Mouse (Mus musculus) WW6 (cell line): ENCODE data around the gene Rhebl1.

Source experiments
- DNase-seq: peaks from one replicate; pipeline ENCODE4 v3.0.0-alpha.2; 2013; ENCODE audit warnings: low read depth, low spot score

Gene Rhebl1

DNA sequence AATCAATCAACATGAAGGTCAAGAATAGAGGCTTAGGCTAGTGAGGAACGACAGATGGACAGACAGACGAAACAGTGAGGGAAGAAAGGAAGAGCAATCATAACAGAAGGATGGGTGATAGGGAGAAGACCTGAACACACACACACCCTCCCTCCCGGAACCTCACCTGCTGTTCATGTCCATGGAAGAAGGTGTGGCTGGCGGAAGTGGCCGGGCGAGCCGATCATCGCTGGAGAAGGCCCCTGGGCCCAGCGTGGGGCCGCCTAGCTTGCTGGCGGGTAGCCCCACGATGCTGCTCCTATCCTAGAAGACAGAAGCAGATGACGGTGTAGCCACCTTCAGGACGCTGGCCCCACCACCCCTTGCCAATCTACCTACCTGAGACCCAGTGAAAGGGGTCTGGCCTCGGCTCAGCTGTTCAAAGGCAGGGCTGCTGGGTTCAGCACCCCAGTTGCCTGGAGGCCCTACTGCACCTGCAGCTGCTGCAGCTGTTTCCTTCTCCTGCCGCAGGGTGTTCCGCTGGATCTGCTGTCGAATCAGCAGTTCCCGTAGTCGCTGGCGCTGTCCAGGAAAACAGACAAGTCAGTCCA lies 43.0 kb downstream of the Rhebl1 start:
- no peak for DNase-seq

DNA sequence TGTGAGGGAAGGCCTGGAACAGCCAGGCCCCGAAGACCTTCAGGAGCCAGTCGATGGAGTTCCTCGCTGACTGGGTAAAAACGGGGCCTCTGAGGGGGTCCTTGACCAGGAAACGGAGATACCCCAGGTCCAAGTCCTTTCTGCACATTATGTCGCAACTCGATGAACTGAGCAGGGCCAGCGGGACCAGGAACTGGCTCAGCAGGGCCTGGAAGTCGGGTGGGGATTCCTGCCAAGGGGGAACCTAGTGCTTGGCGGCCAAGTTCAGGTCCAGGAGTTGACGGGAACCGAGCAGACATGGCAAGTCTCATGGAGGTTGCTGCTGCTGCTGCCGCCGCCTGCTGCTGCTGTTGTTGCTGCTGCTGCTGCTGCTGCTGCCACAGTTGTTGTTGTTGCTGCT lies 43.7 kb downstream of the Rhebl1 start:
- no peak for DNase-seq

DNA sequence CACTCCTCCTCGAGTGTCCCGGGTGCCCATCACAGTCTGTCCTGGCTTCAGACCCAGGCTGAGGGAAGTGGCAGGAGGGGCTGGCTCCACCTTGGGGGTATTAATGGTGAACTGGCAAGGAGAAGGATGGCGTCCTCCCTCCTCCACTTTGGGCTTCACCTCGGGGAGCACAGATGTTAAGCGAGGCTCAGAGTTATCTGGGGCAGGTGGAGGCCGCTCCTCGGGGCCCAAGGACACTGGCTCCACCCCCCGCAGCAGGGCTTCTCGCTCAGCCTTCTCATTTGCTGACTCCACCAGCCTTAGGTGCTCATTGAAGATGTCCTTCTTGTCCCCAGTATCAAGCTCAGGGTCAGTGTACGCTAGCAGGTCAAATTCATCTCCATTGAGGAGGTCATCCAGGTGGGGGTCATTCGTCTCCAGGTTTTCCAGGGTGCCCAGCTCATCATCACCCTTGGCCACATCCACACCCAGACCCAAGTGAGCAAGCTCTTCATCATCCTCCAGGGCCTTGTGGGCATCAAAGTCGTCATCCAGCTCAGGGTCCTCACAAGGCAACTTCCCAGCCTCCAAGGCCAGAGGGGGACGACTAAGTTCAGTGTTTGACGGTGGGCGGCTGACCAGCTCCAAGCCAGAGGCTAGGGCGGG lies 44.3 kb downstream of the Rhebl1 start:
- DNase-seq, result no peak

- DNase-seq, result no peak
These were observed 45.2 kb downstream of the Rhebl1 start for GRCm38 (mm10) chr15:98849165-98849564.

- no peak for DNase-seq
These were observed 48.2 kb downstream of the Rhebl1 start for GRCm38 (mm10) chr15:98846140-98846539.

- DNase-seq, result no peak
These were observed 49.2 kb downstream of the Rhebl1 start for GRCm38 (mm10) chr15:98845149-98845548.

DNA sequence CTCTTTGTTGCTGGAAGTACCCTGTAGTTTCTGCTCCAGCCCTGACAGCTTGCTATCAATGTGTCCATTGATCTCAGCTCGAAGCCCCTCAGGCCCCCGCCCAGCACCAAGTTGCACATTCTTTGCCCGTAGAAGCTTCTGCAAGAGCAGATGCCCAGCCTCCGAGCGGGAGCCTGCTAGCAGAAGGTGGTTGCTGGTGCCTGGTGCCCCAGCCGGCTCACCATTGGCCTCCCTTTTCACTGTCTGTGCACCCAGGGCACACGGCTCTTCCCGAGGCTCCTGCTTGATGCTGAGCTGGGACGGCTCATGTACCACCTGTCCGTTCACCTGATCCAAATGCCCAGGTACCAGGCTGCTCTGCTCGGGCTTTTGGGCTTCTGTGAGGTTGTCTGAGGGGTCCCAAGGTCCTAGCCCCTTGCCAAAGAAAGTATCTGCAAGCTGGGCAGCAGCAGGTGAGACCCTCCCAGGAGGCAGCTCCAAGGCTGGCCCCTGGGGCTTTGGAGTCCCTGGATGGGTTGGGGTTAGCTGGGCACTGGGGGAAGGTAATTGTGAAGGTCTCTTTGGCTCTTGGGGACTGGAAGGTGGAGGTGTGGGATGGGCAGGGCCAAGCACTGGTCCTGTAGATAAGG lies 50.6 kb downstream of the Rhebl1 start:
- no peak for DNase-seq

DNA sequence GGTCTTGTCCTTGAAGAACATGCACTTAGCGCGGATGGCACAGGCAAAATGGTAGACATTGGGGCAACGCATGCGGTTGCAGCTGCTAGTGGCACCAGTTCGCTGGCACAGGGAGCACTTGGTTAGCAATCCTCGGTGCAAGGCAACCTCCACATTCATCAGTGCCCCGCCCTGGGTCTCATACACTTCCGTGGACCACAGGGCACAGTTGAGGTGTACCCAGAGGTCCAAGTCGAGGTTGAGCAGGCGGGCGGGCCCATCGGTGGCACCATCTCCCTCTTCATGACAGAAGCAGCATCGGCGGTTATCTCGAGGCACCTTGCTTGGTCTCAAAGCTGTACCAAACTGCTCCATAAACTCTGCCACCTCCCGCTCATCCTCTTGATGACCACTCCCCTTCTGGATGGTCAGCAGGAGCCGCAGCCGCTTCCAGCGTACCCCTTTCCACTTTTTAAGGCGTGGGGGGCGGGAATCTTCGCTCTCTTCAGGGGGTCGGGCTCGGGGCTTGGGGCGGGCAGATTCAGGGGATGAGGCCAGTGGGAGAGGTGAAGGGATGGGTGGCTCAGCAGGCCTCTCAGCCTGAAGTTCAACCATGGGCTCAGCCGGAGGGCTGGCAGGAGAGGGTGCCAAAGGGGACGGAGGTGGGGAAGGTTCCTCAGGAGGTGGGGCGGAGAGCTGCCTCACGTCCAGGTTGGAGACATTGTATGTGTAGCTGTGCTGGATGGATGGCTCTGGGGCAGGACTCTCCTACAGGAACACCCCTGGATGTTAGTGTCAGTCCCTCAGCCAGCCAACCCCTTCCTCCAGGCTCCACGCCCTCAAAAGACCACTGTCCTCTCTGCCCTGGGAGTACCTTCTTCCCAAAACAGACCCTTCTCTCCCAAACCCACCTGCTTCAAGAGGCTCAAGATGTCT lies 54.4 kb downstream of the Rhebl1 start:
- no peak for DNase-seq

- DNase-seq, result no peak
These were observed 55.2 kb downstream of the Rhebl1 start for GRCm38 (mm10) chr15:98839161-98839560.

GRCm38 (mm10) chr15:98837743-98838103 lies 56.6 kb downstream of the Rhebl1 start:
- no peak for DNase-seq

- no peak for DNase-seq
These were observed 57.2 kb downstream of the Rhebl1 start for GRCm38 (mm10) chr15:98837006-98837742.

DNA sequence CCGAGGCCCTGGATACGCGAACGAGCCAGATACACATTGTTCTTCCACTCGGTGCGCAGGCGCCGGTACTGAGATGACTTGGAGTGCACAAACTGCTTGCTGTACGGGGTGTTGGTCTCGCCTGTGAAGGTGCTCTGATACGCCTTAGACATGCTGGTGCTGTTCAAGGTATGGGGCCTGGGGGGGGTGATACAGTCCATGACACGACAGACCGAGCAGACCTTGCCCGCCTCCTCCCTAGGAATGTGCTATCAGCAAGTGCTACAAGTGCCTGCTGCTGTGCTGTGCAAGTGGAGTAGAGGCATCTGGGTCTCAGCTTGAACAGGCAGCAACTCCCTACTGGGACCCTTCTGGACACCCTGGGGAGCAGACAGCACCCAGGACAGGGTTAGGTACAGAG lies 59.0 kb downstream of the Rhebl1 start:
- no peak for DNase-seq

- no peak for DNase-seq
These were observed 60.3 kb downstream of the Rhebl1 start for GRCm38 (mm10) chr15:98834059-98834458.

DNA sequence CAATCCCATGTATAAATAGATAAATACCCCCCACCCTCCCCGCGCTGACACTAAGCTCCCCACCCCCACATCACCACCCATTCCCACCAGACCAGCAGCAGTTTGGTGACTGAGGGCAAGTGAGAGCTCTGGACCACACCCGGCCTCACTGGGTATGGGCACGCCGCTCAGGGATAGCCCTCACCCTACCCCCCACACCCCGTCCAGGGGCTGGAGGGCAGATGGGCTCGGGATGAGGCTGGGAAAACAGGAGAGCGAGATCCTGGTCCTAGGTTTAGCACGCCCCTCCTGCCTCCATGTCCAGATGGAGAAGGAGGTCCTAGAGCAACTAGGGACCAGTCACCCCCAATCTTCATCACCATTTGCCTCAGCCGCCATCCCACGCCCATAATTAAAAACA lies 61.1 kb downstream of the Rhebl1 start:
- no peak for DNase-seq

DNA sequence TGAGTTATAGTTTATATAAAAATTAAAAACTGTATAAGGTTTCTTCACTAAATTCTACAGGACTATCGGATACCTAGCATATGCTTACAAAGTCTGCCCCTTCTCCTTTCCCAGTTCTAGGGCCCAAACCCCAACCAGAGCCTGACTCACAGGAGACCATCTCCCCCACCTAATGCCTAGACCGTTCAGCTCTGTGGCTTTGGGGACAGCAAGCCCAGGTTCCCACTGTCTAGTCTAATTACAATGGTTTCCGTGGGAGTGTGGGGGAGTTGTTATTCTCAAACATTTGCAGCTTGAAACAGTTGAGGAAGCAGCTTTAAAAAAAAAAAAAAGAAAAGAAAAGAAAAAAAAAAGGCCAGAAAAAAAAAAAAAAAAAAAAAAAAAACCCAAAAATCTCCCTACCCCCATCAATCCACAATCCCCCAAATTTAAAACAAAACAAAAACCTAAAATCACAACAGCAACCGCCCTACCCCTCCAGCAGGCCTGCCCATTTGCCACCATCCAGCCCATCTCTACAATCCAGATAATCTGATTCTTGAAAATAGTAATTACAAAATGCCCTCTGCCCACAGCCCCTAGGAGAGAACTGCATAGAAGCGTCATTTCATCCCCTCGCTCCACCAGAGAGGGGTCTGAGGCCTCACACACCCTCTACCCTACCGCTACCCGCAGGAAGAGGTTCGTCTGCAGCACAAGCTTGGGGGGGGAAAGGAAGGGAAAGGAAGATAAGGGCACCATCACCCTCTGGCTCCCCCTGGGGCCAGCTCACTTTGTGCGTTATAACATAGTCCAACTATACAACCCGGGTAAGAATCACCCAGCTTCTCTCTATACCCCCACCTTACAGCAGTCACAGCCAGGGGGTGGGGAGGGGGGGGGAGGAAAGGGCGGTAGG lies 61.9 kb downstream of the Rhebl1 start:
- DNase-seq, result no peak

- no peak for DNase-seq
These were observed 62.7 kb downstream of the Rhebl1 start for GRCm38 (mm10) chr15:98831684-98832035.

DNA sequence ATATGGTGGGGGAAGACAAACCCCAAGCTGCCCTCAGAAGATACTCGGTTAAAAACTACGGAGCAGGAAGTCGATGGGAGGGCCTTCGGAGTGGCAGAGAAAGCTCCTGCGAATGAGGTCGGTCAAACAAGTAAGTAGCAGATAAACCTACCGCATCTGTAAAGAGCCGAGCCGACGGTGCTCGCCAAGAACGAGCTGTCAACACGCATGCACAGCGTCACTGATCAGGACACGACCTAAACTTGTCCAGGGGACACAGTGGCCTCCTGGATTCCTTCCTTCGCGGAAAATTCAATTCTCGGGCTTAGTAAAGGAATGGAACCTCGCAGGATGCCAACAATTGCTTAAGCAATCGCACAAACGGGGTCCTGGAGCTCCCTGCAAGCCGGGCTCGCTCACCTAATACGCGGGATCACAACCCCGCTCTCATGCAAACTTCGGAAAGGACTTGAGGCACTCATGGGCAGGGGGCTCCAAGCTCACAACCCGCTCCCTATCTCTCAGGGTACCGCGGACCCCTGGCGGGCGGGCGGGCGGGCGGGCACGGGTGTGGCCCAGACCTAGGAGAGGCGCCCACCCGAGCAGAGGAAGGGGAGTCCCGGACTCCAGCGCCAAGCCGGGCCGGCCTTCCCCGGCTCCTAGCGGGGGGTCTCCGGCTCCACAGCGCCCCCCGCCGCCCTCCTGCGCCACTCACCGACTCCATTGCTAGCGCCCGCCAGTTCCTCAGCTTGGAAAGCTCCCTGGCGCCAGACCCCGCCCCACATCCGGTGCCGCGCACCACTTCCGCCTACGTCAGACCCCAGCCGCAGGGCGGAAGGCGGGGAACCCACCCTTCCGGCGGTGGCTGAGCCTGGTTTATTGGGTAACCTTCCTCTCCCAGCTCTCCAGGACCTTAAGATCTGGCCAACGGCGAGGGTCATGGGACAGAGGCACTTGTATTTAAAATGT lies 63.3 kb downstream of the Rhebl1 start, which contains the start of gene Prkag1:
Prkag1 (minus strand) TSS at position 786 of the 948 bp plus-strand sequence.
- peak; percentile 92 for DNase-seq
